1 mouse cellular context compared by ENCODE assay signal in the genomic region with DNA sequence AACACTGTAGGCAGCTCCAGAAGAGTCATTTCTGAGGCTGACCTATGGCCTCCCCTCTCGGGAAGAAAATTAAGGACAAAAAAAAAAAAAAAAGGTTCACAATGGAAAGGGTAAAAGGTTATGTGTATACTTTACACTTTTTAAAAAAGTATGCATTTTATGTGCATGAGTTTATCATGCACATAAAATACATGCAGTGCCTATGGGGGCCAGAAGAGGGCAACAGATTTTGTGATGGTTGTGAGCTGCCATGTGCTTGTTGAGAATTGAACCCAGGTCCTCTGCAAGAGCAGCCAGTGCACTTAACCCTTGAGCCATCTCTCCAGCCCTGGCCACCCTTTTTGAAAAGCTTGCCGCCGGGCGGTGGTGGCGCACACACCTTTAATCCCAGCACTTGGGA.
TF ChIP-seq lines count a peak whose summit lies in the region.

No protein-coding gene starts in this region.

TF ChIP-seq in CH12.LX, 34 proteins besides CTCF, POLR2A, EP300 and RAD21 (continued from another document):
- TF ChIP-seq MYC (IDR thresholded peaks at IDR 0.05; ENCODE audit: low read depth, low read length) = peak; percentile 43; the same call in 1 of the 2 replicates
